Mouse (Mus musculus) E14TG2a.4 (cell line): ENCODE results near the gene Mettl21a.
"Not testable (repeated sequence)": the region's sequence is repeated elsewhere in the genome, so short reads cannot be mapped to it uniquely, and the experiment has no call there.

ENCODE experiments used
- H3K27me3 ChIP-seq: 2 replicates; pipeline ENCODE4 v1.6.1; 2014; ENCODE audit warnings: low read length, control low read depth; ENCODE audit not compliant: insufficient read depth
- H3K36me3 ChIP-seq: 2 replicates; pipeline ENCODE4 v1.6.1; 2014; ENCODE audit warnings: low read length, control low read depth; ENCODE audit not compliant: insufficient read depth
- H3K4me1 ChIP-seq: replicated peaks from 2 replicates; pipeline ENCODE4 v1.6.1; 2014; ENCODE audit warnings: low read depth, low read length, control low read depth
- H3K4me3 ChIP-seq: replicated peaks from 2 replicates; pipeline ENCODE4 v1.5.1; 2014; ENCODE audit warnings: mild to moderate bottlenecking, low read length
- H3K9me3 ChIP-seq: 2 replicates; pipeline ENCODE4 v1.6.1; 2014; ENCODE audit warnings: low read length, control low read depth
- CTCF ChIP-seq: conservative IDR thresholded peaks from 2 replicates; pipeline ENCODE4 v1.5.1; 2014; ENCODE audit warnings: low read length
- NANOG ChIP-seq: IDR thresholded peaks from 2 replicates; pipeline ENCODE4 v1.6.1; 2014; ENCODE audit warnings: borderline replicate concordance, low read length, mixed read lengths
- POU5F1 ChIP-seq: IDR thresholded peaks from 2 replicates; pipeline ENCODE4 v1.6.1; 2014; ENCODE audit warnings: low read length, borderline replicate concordance

Gene Mettl21a

DNA sequence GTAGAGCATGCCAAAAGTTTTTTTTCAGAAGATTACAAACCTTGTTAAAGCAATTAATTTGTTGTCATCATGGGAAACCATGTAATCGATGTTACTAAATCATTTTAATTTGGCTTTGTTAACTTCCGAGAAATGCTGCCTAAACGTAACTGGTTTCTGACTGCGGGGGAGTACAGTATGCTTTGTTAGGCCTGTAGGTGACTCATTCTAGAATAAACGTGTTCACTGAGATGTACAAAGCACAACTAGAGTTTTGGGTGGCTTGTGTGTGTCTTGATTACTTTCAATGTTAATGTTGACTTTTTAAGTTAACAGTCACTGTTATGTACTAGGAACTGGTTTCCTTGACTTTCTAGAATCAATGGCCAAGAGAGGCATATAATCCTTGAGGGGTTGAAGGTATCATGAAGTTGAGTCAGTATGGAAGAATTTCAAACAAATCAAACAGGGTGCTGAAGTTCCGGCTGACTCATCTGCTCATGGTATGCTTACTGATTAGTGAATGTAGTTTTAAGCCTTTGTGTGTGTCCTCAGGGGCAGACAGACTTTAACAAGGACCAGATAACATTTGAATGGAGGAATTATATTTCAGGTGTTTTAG, 15.7 kb downstream of the Mettl21a start:
- Histone ChIP-seq H3K36me3 (peaks cover 51% of the 10 kb centered on the region), H3K4me1 (no peaks in the 10 kb centered on the region), H3K4me3 (no peak overlapping the region), H3K9me3 (no peaks in the 10 kb centered on the region), H3K27me3 (no peaks in the 10 kb centered on the region)
- TF ChIP-seq NANOG (no peak), CTCF (no peak), POU5F1 (no peak)

- no peak overlapping the region for H3K4me3 ChIP-seq
- H3K36me3 ChIP-seq = peaks cover 44% of the 10 kb centered on the region
- no peak for TF ChIP-seq NANOG
- no peak for TF ChIP-seq CTCF
- no peak for TF ChIP-seq POU5F1
- H3K4me1 ChIP-seq = no peaks in the 10 kb centered on the region
- H3K9me3 ChIP-seq = no peaks in the 10 kb centered on the region
- H3K27me3 ChIP-seq = no peaks in the 10 kb centered on the region
Measured at GRCm38 (mm10) chr1:64600413-64601077, 16.5 kb downstream of the Mettl21a start.

DNA sequence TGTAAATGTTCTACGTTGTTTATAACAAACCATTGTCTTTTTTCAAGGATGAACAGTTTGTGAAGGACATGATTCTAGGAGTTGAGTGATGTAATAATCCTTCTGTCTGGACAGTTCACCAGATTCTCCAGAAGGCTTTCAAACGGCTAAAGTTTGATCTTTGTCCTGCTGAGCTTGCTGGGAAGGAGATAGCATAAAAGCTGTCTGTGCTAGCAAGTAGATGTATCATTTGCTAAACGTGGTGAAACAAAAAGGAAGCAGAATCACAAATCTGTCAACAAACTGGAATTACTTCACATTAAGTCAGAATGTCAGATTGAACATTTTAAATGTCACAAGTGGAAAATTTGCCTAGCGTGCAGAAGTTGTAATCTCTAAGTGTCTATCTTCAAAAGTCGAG, 18.1 kb downstream of the Mettl21a start:
- TF ChIP-seq POU5F1 = no peak
- TF ChIP-seq NANOG = no peak
- no peak for TF ChIP-seq CTCF
- H3K9me3 ChIP-seq = no peaks in the 10 kb centered on the region
- no peaks in the 10 kb centered on the region for H3K27me3 ChIP-seq
- no peaks in the 10 kb centered on the region for H3K4me1 ChIP-seq
- H3K4me3 ChIP-seq = no peak overlapping the region
- H3K36me3 ChIP-seq = peaks cover 34% of the 10 kb centered on the region

DNA sequence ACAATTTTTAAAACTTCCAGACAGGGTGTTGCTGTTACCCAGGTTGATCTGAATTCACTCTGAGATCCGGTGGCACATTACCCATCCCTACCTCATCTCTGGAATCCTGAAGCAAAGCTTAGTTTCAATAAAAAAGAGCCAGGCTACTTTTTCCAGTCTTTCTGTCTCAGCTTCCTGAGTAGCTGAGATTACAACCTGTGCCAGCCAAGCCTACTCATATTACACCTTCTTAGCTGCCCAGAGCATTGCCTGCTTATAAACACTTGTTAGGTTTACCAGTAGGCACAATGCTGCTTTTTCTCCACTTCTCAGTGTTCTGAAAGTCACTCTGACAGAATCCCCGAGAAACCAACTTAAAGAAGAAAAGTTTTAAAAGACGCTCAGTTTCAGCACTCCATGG, 38.2 kb downstream of the Mettl21a start:
- Histone ChIP-seq H3K27me3 (no peaks in the 10 kb centered on the region), H3K36me3 (peaks cover 33% of the 10 kb centered on the region), H3K9me3 (no peaks in the 10 kb centered on the region), H3K4me3 (peak overlapping the region; percentile 32), H3K4me1 (peaks cover 43% of the 10 kb centered on the region)
- TF ChIP-seq NANOG (no peak), POU5F1 (no peak), CTCF (no peak)

DNA sequence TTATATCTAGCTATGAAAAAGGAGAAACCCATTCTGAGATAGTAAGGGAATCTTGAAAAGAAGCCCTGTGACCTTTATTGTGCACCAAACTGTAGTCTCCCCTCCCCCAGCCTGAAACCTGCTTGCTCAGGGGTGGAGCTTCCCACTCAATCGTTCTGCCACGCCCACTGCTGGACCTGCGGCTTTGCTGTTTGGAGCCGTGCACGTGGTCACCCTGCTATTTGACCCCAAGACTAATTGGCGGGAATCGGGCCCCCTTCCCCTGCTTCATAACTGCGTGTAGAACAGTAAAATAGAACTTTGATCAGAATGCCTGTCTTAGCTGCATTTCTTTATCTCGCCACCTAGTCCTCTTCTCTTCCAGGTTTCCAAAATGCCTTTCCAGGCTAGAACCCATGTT, 39.1 kb downstream of the Mettl21a start:
- H3K27me3 ChIP-seq, H3K9me3 ChIP-seq, H3K4me3 ChIP-seq: not testable (repeated sequence)
- Histone ChIP-seq H3K36me3 (peaks cover 33% of the 10 kb centered on the region), H3K4me1 (peaks cover 43% of the 10 kb centered on the region)

DNA sequence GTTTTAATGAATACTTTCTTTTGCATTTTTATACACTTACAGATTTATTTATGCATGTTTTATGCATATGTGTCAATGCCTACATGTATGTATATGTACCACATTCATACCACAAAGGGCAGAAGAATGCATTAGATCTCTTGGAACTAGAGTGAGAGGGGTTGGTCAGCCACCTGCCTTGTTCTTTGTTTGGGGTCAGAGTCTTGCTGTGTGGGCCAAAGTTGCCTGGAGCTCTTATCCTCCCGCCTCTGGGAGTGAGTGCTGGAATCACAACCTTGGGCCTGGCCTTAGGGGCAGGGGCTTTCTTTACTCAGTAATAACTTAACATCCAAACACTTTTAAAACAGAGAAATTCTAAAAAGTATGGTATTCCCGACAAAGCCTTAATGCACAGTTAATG, 40.3 kb downstream of the Mettl21a start:
- Histone ChIP-seq H3K4me1 (peaks cover 43% of the 10 kb centered on the region), H3K4me3 (no peak overlapping the region), H3K9me3 (no peaks in the 10 kb centered on the region), H3K27me3 (no peaks in the 10 kb centered on the region), H3K36me3 (peaks cover 32% of the 10 kb centered on the region)
- TF ChIP-seq CTCF (no peak), POU5F1 (no peak), NANOG (no peak)

DNA sequence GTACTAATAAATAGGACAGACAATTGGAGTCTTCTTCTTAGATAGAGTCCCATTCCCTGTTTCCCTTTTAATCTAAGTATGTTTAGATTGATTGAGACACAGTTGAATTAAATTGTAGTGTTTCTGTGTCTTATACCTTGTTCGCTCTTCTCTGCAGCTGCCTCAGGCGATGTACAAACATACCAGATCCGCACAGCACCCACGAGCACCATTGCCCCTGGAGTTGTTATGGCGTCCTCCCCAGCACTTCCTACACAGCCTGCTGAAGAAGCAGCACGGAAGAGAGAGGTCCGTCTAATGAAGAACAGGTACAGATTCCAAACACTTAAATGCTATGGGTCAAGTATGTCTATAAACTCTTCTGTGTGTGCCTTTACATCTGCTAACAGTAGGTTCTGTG, 41.0 kb downstream of the Mettl21a start:
- Histone ChIP-seq H3K9me3 (no peaks in the 10 kb centered on the region), H3K36me3 (peaks cover 26% of the 10 kb centered on the region; the same call in 1 of the 2 replicates), H3K4me1 (peaks cover 43% of the 10 kb centered on the region), H3K27me3 (no peaks in the 10 kb centered on the region), H3K4me3 (peak overlapping the region; percentile 45)
- TF ChIP-seq NANOG (no peak), POU5F1 (no peak), CTCF (no peak)

DNA sequence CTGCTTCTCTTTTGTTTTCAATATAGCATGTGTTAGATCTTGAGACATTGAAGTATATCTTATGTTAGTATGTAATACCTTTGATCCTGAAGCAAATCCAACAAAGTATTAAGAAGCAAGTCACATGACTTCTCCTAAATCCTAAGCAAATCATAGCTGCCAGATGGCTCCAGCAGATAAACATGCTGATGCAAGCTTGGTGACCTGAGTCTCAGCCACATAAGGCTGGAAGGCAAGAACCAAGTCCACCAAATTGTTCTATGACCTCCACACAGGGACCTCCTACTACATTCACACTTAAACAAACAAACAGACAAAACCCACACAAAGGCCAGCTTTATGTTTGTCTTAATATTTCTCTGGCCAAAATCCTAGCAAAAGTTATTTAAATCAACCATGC, 48.8 kb downstream of the Mettl21a start:
- H3K4me1 ChIP-seq = no peaks in the 10 kb centered on the region
- no peak for TF ChIP-seq NANOG
- no peak for TF ChIP-seq CTCF
- no peak for TF ChIP-seq POU5F1
- no peaks in the 10 kb centered on the region for H3K9me3 ChIP-seq
- peaks cover 48% of the 10 kb centered on the region for H3K36me3 ChIP-seq
- no peak overlapping the region for H3K4me3 ChIP-seq
- no peaks in the 10 kb centered on the region for H3K27me3 ChIP-seq

DNA sequence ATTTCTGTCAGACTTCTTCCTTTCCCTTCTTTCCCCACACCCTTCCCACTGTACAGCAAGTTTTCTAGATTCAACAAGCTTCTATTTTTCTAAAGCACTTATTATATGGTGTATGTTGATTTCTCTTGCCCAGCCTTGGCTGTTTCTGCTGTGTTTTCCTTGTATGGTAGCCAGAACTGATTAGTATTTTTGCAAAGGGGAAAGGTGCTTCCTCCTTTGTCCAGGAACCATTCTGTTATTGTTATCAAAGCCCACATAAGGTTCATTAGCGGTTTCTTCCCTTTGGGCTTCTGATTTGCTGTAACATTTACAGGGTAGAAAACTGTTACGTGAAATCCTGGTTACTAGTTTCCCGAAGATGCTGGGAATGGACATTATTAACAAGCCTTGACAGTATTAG, 56.9 kb downstream of the Mettl21a start:
- H3K9me3 ChIP-seq = no peaks in the 10 kb centered on the region
- no peak for TF ChIP-seq CTCF
- no peak for TF ChIP-seq POU5F1
- no peak for TF ChIP-seq NANOG
- no peaks in the 10 kb centered on the region for H3K4me1 ChIP-seq
- H3K27me3 ChIP-seq = no peaks in the 10 kb centered on the region
- H3K36me3 ChIP-seq = peaks cover 28% of the 10 kb centered on the region
- no peak overlapping the region for H3K4me3 ChIP-seq
